Mouse (Mus musculus) olfactory bulb, adult 2 months (tissue): ENCODE data around the gene Mrps23.

Source experiments
- CTCF ChIP-seq: fragments of 200-500 bp; IDR thresholded peaks from 2 replicates; pipeline ENCODE4 v1.5.1; 2012; ENCODE audit warnings: low read depth, mild to moderate bottlenecking, low read length, moderate library complexity; ENCODE audit not compliant: insufficient read depth
- POLR2A ChIP-seq: fragments of 200-500 bp; IDR thresholded peaks from 2 replicates; pipeline ENCODE4 v1.6.1; 2012; ENCODE audit warnings: mild to moderate bottlenecking, low read depth, low read length, moderate library complexity; ENCODE audit not compliant: insufficient read depth

- no peak for TF ChIP-seq CTCF
- no peak for TF ChIP-seq POLR2A
Measured at GRCm38 (mm10) chr11:88166471-88166870, 37.7 kb upstream of the Mrps23 start.
